Mouse (Mus musculus): ENCODE data around the gene Aadac. TPM values are rescaled to one million over a fixed set of nuclear protein-coding genes. Genes with fewer than 3 reads are reported as not detected.

The Aadac gene
- polyA plus RNA-seq (2014; fragmentation: Nextera tagmentation; extraction: Ambion mirVana) = 9.5 and 9.8 TPM in 2 replicates

GRCm38 (mm10) chr3:60025417-60025816, at the start of gene Aadac:
Gene Aadac, plus strand, starts transcription at chr3:60025717.
- Histone ChIP-seq H3K9me3 (ENCODE audit: control insufficient read depth, low read length) (no peaks in the 10 kb centered on the region), H3K4me2 (replicated peaks; ENCODE audit: low read depth, low read length) (no peak within 1 kb of the TSS), H3K4me3 (ENCODE audit: low read length) (no peak within 1 kb of the TSS), H3K36me3 (ENCODE audit: control insufficient read depth, insufficient read depth, low read length) (no peaks in the 10 kb centered on the region), H3K9ac (ENCODE audit: low read depth, low read length) (no peak within 1 kb of the TSS), H3K27ac (ENCODE audit: low read depth, low read length) (no peak within 1 kb of the TSS), H3K27me3 (ENCODE audit: control insufficient read depth, insufficient read depth, low read length) (no peaks in the 10 kb centered on the region), H3K4me1 (ENCODE audit: control insufficient read depth, insufficient read depth, low read length) (no peaks in the 10 kb centered on the region)
- WGBS = 80% methylated on average over 1 of the region's 1 CpGs
- ATAC-seq (ENCODE audit: low FRiP score, low TSS enrichment) = no peak

GRCm38 (mm10) chr3:60003622-60004021, 21.9 kb upstream of the Aadac start:
- no peak for ATAC-seq (ENCODE audit: low FRiP score, low TSS enrichment)
- H3K9ac ChIP-seq (ENCODE audit: low read depth, low read length) = no peak overlapping the region
- H3K27ac ChIP-seq (ENCODE audit: low read depth, low read length) = no peak overlapping the region
- no peaks in the 10 kb centered on the region for H3K27me3 ChIP-seq (ENCODE audit: control insufficient read depth, insufficient read depth, low read length)
- H3K9me3 ChIP-seq (ENCODE audit: control insufficient read depth, low read length) = no peaks in the 10 kb centered on the region
- no peaks in the 10 kb centered on the region for H3K36me3 ChIP-seq (ENCODE audit: control insufficient read depth, insufficient read depth, low read length)
- H3K4me1 ChIP-seq (ENCODE audit: control insufficient read depth, insufficient read depth, low read length) = no peaks in the 10 kb centered on the region
- H3K4me2 ChIP-seq (replicated peaks; ENCODE audit: low read depth, low read length) = no peak overlapping the region
- H3K4me3 ChIP-seq (ENCODE audit: low read length) = no peak overlapping the region

GRCm38 (mm10) chr3:60006443-60006842, 19.1 kb upstream of the Aadac start, which contains the start of gene Aadacl2:
Gene Aadacl2, plus strand, starts transcription at chr3:60006743.
- H3K9ac ChIP-seq (ENCODE audit: low read depth, low read length) = no peak within 1 kb of the TSS
- H3K27ac ChIP-seq (ENCODE audit: low read depth, low read length) = no peak within 1 kb of the TSS
- H3K4me2 ChIP-seq (replicated peaks; ENCODE audit: low read depth, low read length) = no peak within 1 kb of the TSS
- 84% methylated on average over 1 of the region's 1 CpGs for WGBS
- H3K27me3 ChIP-seq (ENCODE audit: control insufficient read depth, insufficient read depth, low read length) = no peaks in the 10 kb centered on the region
- no peaks in the 10 kb centered on the region for H3K36me3 ChIP-seq (ENCODE audit: control insufficient read depth, insufficient read depth, low read length)
- no peak for ATAC-seq (ENCODE audit: low FRiP score, low TSS enrichment)
- H3K4me1 ChIP-seq (ENCODE audit: control insufficient read depth, insufficient read depth, low read length) = no peaks in the 10 kb centered on the region
- no peak within 1 kb of the TSS for H3K4me3 ChIP-seq (ENCODE audit: low read length)
- no peaks in the 10 kb centered on the region for H3K9me3 ChIP-seq (ENCODE audit: control insufficient read depth, low read length)

GRCm38 (mm10) chr3:60031511-60031910, 6.0 kb downstream of the Aadac start:
- H3K9me3 ChIP-seq (ENCODE audit: control insufficient read depth, low read length) = no peaks in the 10 kb centered on the region
- no peak overlapping the region for H3K27ac ChIP-seq (ENCODE audit: low read depth, low read length)
- no peaks in the 10 kb centered on the region for H3K27me3 ChIP-seq (ENCODE audit: control insufficient read depth, insufficient read depth, low read length)
- no peaks in the 10 kb centered on the region for H3K36me3 ChIP-seq (ENCODE audit: control insufficient read depth, insufficient read depth, low read length)
- H3K4me3 ChIP-seq (ENCODE audit: low read length) = no peak overlapping the region
- no peak overlapping the region for H3K4me2 ChIP-seq (replicated peaks; ENCODE audit: low read depth, low read length)
- 90% methylated on average over 4 of the region's 4 CpGs for WGBS
- H3K4me1 ChIP-seq (ENCODE audit: control insufficient read depth, insufficient read depth, low read length) = no peaks in the 10 kb centered on the region
- ATAC-seq (ENCODE audit: low FRiP score, low TSS enrichment) = no peak
- no peak overlapping the region for H3K9ac ChIP-seq (ENCODE audit: low read depth, low read length)

- Histone ChIP-seq H3K4me2 (replicated peaks; ENCODE audit: low read depth, low read length) (no peak overlapping the region), H3K4me1 (ENCODE audit: control insufficient read depth, insufficient read depth, low read length) (no peaks in the 10 kb centered on the region), H3K27ac (ENCODE audit: low read depth, low read length) (no peak overlapping the region), H3K9me3 (ENCODE audit: control insufficient read depth, low read length) (no peaks in the 10 kb centered on the region), H3K36me3 (ENCODE audit: control insufficient read depth, insufficient read depth, low read length) (no peaks in the 10 kb centered on the region), H3K9ac (ENCODE audit: low read depth, low read length) (no peak overlapping the region), H3K4me3 (ENCODE audit: low read length) (no peak overlapping the region), H3K27me3 (ENCODE audit: control insufficient read depth, insufficient read depth, low read length) (no peaks in the 10 kb centered on the region)
- WGBS = 66% methylated on average over 3 of the region's 3 CpGs
- no peak for ATAC-seq (ENCODE audit: low FRiP score, low TSS enrichment)
Observed at GRCm38 (mm10) chr3:60046221-60046913, 20.9 kb downstream of the Aadac start.

GRCm38 (mm10) chr3:60053231-60053927, 27.9 kb downstream of the Aadac start:
- Histone ChIP-seq H3K4me1 (ENCODE audit: control insufficient read depth, insufficient read depth, low read length) (no peaks in the 10 kb centered on the region), H3K4me2 (replicated peaks; ENCODE audit: low read depth, low read length) (no peak overlapping the region), H3K27ac (ENCODE audit: low read depth, low read length) (no peak overlapping the region), H3K36me3 (ENCODE audit: control insufficient read depth, insufficient read depth, low read length) (no peaks in the 10 kb centered on the region), H3K27me3 (ENCODE audit: control insufficient read depth, insufficient read depth, low read length) (no peaks in the 10 kb centered on the region), H3K9me3 (ENCODE audit: control insufficient read depth, low read length) (no peaks in the 10 kb centered on the region), H3K4me3 (ENCODE audit: low read length) (no peak overlapping the region), H3K9ac (ENCODE audit: low read depth, low read length) (no peak overlapping the region)
- WGBS = 72% methylated on average over 3 of the region's 3 CpGs
- no peak for ATAC-seq (ENCODE audit: low FRiP score, low TSS enrichment)

GRCm38 (mm10) chr3:60053931-60054330, 28.4 kb downstream of the Aadac start:
- Histone ChIP-seq H3K4me2 (replicated peaks; ENCODE audit: low read depth, low read length) (no peak overlapping the region), H3K27ac (ENCODE audit: low read depth, low read length) (no peak overlapping the region), H3K4me1 (ENCODE audit: control insufficient read depth, insufficient read depth, low read length) (no peaks in the 10 kb centered on the region), H3K9me3 (ENCODE audit: control insufficient read depth, low read length) (no peaks in the 10 kb centered on the region), H3K4me3 (ENCODE audit: low read length) (no peak overlapping the region), H3K36me3 (ENCODE audit: control insufficient read depth, insufficient read depth, low read length) (no peaks in the 10 kb centered on the region), H3K27me3 (ENCODE audit: control insufficient read depth, insufficient read depth, low read length) (no peaks in the 10 kb centered on the region), H3K9ac (ENCODE audit: low read depth, low read length) (no peak overlapping the region)
- WGBS = 89% methylated on average over 2 of the region's 2 CpGs
- no peak for ATAC-seq (ENCODE audit: low FRiP score, low TSS enrichment)

GRCm38 (mm10) chr3:60056451-60056850, 30.9 kb downstream of the Aadac start:
- 27% methylated on average over 3 of the region's 3 CpGs for WGBS
- Histone ChIP-seq H3K4me3 (ENCODE audit: low read length) (no peak overlapping the region), H3K9ac (ENCODE audit: low read depth, low read length) (no peak overlapping the region), H3K27me3 (ENCODE audit: control insufficient read depth, insufficient read depth, low read length) (no peaks in the 10 kb centered on the region), H3K27ac (ENCODE audit: low read depth, low read length) (no peak overlapping the region), H3K4me2 (replicated peaks; ENCODE audit: low read depth, low read length) (no peak overlapping the region), H3K9me3 (ENCODE audit: control insufficient read depth, low read length) (no peaks in the 10 kb centered on the region), H3K4me1 (ENCODE audit: control insufficient read depth, insufficient read depth, low read length) (no peaks in the 10 kb centered on the region), H3K36me3 (ENCODE audit: control insufficient read depth, insufficient read depth, low read length) (no peaks in the 10 kb centered on the region)
- no peak for ATAC-seq (ENCODE audit: low FRiP score, low TSS enrichment)

- no peaks in the 10 kb centered on the region for H3K27me3 ChIP-seq (ENCODE audit: control insufficient read depth, insufficient read depth, low read length)
- no peak for ATAC-seq (ENCODE audit: low FRiP score, low TSS enrichment)
- no peak overlapping the region for H3K9ac ChIP-seq (ENCODE audit: low read depth, low read length)
- no peaks in the 10 kb centered on the region for H3K9me3 ChIP-seq (ENCODE audit: control insufficient read depth, low read length)
- H3K27ac ChIP-seq (ENCODE audit: low read depth, low read length) = no peak overlapping the region
- no peaks in the 10 kb centered on the region for H3K4me1 ChIP-seq (ENCODE audit: control insufficient read depth, insufficient read depth, low read length)
- no peaks in the 10 kb centered on the region for H3K36me3 ChIP-seq (ENCODE audit: control insufficient read depth, insufficient read depth, low read length)
- H3K4me3 ChIP-seq (ENCODE audit: low read length) = no peak overlapping the region
- no peak overlapping the region for H3K4me2 ChIP-seq (replicated peaks; ENCODE audit: low read depth, low read length)
- 82% methylated on average over 2 of the region's 2 CpGs for WGBS
Observed at GRCm38 (mm10) chr3:60057070-60057808, 31.7 kb downstream of the Aadac start.

All from kidney, embryonic 14.5 days (tissue).